Mouse (Mus musculus): Measurements from ENCODE around the gene Fam178b.

- TF ChIP-seq CTCF (IDR thresholded peaks at IDR 0.05; ENCODE audit: control insufficient read depth, insufficient read depth, insufficient replicate concordance, low read depth, low read length): no peak
- TF ChIP-seq POLR2A (IDR thresholded peaks at IDR 0.05; ENCODE audit: control insufficient read depth, low read depth, low read length): no peak
These were observed 35.8 kb upstream of the Fam178b start for GRCm38 (mm10) chr1:36718786-36719185.
